Mouse (Mus musculus): Measurements from ENCODE around the gene Tnfaip2.

DNA sequence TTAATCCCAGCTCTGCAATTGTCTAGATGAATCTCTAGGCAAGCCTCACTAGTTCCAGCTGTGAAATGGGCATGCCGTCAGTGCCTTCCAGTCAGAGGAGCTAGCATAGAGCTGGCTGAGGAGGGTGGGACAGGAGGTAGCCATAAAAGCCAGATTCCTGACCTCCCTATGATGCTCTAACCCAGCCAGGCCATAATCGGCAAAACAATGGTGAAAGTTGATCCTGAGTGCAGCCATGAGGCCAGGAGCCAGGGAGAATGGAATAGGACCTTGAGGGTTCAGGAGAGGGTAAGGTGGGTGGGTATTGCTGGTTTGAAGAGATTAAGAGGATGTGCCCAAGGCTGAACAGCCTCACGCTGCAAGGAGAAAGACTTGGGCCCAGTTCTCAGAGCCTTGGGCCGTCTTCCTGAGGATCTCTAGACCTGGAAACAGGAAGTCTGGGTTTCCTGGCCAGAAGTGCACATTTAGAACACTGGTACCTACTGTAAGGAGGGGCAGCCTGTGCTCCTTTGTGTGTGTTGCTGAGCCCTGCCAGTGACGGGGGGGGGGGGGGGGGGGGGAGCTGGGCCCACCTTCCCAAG is 9.4 kb upstream of the Tnfaip2 start:
- TF ChIP-seq EP300 (IDR thresholded peaks at IDR 0.05; ENCODE audit: low read depth) (no peak), CTCF (IDR thresholded peaks at IDR 0.05; ENCODE audit: low read depth) (no peak)
